Mouse (Mus musculus): Measurements from ENCODE around the gene Crebzf.

Crebzf gene

GRCm38 (mm10) chr7:90482607-90483006 is 40.1 kb downstream of the Crebzf start:
- no peak for DNase-seq
